Mouse (Mus musculus) kidney, postnatal 25 days (tissue): ENCODE measurements at regions not wholly inside any gene's neighbourhood (a gene's known extent, or its start where the extent isn't known, plus 50 kb on each side); places are given as distances from the start of the nearest gene placed in this dataset.

ENCODE experiments used
- DNase-seq, 2 experiments: peaks; one replicate each; pipeline ENCODE4 v3.0.0; 2021; ENCODE audit warnings: mixed read lengths in 2 of 2

DNA sequence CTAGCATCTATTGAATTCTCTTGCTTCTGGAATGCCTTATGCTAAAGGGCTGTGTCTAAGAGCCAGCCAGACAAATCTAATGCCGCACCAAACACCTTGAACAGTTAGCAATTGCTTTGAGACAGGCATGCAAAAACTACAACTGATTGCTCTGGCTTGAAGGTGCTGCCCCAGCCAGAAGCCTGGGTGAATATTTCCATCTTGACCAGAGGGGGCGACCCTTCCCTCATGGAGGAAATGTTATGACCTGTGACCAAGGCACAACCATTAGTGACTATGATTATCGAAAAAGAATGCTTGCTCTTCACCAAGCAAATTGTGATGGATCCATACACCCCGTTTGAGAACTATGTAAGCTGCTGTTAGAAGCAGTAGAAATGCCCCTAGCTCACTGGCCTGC, 445.9 kb upstream of the Etaa1 start:
- DNase-seq: no peak

DNA sequence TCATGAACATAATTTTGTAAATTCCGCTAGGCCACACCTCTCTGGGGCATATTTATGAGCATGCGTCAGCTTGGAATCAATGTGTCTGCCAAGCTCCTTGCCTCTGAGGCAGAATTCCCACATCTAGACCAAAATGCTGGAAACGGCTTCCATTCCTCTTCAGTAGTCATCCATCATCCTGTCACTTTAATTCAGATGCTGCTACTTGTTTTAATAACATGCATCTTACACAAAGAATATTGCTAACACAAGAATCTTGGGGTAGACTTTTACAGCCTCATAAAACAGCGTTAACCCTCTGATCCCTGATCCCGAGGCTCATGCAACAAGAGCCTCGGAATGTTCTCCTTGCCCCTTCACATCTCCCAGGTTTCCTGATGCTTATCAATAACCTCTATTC, 442.7 kb upstream of the Etaa1 start:
- no peak for DNase-seq

DNA sequence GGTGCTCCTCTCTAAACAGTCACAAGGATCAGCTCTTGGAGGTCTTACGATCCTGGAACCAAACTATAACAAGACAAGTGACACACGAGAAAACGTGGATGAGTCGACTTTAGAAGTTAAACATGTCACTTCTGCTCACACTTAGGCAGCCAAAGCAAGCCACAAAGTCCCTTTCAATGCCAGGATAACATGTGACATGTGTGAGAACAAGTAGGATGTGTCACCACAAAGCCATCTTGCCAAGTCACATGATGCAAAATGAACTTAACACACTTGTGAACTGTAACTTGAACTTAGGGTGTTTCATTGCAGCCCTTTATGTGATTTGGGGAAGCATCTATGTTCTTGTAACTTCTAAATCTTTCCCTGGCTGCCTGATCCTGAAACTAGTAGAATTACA, 442.0 kb upstream of the Etaa1 start:
- no peak for DNase-seq

DNA sequence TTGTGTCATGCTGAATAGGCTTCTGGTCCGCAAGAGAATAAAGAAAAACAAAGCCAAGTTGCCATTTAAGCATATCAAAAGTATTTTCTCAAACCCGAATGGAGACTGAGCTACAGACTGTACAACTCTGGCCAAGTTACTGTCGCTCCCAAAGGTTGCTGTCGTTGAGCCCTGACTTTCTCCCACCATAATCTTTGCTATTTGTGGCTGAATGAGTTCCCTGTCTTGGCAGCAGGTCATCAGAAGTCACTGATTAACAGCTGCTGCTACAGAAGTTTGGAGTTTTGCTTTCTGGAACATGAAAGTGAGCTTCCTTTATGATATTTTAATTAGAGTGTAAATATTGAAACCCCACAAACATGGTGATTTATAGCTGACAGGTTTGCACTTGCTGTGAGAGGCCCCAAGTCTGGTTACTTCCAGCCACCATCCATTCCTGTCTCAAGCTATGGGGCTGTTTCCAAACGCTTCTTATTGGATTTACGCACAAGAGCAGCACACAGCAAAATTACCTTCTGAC, 419.2 kb upstream of the Etaa1 start:
- DNase-seq: peak in 1 of 2 experiments; percentile 4

DNA sequence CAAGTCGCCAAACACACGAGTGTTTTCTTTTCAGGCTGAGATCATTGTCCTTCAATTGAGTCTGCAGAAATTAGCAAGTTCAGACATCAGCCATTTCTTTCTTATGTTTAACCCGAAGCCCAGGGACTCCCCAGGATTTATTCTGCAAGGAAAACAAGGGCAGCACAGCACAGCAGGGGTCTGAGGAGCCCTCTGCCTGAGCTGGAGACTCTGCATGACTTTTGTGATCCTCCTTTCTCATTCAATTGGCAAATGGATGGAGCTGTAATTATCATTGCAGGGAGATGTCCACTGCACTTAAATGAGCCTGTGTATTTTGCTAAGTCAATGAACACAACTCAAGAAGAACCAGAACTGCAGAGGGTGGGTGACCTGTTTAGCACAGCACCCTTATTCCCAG, 417.6 kb upstream of the Etaa1 start:
- DNase-seq: no peak

DNA sequence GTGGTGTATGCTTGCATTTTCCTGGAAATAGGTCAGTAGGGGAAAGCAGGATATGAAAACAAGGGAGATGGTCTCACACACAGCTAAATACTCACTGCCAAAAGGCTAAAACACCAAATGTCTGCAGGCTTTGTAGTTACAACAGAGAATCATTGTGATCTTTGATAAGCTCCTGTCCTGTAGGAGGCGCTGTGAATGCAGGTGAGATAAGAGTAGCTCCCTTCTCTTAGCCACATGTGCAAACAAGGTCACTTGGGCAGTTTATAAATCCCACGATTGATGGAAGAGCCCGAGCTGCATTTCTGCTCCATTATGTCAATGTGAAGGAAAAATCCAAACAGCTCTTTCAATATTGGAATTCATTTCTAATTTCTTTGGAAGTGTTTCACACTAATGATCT, 417.2 kb upstream of the Etaa1 start:
- DNase-seq: peak in 1 of 2 experiments; percentile 28

DNA sequence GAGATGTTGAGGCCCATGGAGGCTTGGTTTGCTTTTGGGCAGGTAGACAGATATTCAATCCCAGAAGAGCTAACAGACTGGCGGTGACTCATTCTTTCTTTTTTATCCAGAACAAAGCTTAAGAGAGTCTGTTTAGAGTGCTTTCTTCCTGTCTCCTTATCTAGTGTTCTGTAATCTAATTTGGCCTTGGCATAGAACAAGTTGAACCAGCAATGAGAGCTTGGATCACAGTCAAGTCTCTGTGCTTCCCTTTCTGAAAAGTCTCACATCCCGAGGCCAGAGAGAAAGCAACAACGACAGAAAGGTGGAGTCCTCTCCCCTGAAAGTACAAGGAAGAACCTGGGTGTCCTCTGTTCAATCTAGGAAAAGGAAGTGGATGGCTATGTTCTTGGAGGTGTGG, 401.2 kb upstream of the Etaa1 start:
- DNase-seq: no peak

DNA sequence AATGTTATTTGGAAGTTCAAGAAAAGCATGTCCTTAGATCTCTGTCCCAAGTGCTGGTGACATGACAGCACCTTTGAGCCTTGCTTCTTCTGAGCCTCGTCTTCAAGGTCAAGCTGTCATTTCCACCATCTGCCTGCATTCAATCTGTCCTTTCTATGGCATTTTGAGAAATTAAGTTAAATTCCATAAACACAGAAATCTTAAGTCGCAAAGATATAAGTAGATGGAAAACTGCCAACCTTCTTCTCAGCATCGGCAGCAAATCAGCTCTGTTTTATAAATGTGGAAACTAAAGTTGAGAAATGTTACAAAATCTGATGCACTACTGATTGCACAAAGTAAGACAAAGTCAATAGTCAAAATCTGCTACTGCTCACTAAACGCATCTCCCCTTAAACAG, 400.5 kb upstream of the Etaa1 start:
- no peak for DNase-seq

DNA sequence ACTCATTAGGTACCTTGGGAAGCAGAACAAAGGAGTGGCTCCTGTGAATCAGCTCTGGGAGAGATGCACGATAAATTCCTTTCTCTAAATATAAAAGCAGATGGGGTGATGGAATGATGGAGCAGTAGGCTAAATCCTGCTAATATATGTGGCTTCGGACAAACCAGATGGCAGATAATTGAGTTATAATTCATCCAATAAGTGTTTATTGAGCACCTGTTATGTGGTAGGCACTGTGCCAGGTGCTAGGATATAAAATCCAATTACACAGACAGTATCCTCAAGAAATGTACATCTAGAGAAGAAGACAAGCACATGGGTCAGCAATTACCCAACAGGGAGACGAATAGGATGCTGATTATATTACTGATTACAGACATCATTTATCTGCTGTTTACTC, 394.2 kb upstream of the Etaa1 start:
- no peak for DNase-seq

DNA sequence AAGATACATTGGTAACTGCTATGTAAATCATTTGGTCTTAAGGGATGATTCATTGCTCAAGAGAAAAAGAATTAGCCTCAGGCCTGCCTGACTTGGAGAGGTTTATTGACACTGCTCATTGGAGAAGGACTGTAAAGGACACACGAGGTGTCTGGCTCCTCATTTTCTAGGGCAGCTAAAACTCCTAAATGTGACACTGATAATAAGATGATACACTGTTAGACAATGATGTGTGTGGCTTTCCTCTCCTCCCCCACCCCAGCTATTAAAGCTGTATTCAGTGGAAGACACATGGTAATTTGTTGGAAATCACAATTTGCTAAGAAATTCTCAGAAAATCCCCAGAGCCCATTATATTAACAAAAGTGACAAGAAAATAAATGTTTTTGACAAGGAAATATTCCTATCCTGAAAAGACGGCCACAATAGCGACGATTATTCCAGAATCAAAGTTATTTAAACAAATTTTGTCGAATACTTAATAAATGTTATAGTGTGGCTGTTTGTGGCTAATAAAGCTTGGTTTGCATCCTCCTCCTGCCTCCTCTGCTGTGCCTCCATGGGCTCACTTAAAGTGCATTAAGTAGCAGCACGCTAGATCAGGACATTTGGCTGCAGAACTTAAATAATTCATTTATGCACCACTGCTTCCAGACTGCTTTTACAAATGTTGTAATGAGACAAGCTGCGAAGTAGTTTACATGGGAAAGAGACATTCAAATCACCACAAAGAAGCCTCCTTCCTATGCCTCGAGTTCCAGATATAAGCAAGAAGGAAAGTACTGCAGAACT, 360.0 kb upstream of the Etaa1 start:
- DNase-seq: no peak

DNA sequence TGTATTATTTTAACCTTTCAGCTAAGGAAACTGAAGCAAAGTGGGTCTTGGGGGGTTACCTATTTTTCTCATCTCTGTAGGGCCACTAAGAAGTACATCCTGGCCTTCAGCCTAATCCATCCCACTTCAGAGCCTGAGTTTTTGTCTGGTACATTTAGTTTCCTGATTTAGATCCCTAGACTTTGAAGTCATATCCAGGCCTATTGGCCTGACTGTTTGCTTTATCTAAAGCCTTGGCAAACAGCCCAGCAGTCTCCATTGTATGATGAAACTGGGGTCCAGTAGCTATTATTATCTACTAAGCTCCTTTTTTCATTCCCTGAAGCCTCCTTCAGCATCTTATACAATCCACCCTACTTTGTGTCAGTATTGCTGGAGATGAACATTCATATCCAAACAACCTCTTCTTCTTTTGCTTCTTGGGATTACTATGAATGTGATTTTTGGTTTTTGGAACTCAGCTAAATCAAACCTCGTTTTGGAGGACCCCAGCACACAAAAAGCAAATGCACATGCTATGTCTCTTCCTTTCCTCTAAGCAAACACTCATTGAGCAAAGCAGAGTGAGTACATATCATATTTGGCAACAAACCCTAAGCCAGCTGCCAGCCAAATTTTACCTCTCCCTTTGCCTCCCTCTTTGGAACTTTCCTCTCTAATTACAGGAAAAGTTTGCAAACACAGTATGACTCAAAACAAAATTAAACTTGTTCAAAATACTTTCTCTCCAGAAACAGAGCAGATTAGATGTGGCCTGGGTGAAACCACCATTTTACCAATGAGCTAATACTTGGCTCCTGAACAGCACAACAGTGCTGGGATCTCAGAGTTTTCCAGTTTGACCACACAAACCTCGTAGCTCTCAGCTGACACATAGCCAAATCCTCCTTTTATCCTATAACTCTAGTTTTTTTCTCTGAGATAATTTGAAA, 342.8 kb upstream of the Etaa1 start:
- DNase-seq: peak in 1 of 2 experiments; percentile 6

DNA sequence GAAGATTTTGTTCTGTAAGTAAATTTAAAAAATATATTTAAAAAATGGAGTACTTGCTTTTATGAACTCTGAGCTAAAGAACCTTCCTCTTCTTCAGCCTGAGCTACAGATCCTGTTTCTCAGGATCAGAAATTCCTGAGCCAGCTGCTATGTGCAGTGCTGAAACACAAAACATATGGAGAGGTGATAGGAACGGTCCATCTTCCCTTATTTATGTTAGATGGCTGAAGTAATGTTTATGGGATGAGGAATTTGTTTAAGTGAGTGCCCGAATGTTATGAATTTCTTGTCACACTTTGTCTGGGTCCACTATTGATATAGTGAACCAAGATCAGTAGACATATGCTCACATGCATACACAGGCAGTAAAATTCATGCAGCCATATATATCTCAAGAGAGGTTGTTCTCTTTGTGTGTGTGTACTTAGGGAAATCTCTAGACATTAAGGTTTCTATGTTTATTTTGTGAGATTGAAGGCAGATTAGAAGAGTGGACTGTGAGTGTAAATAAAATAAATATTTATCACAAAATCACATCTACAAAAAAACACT, 325.0 kb upstream of the Etaa1 start:
- no peak for DNase-seq

DNA sequence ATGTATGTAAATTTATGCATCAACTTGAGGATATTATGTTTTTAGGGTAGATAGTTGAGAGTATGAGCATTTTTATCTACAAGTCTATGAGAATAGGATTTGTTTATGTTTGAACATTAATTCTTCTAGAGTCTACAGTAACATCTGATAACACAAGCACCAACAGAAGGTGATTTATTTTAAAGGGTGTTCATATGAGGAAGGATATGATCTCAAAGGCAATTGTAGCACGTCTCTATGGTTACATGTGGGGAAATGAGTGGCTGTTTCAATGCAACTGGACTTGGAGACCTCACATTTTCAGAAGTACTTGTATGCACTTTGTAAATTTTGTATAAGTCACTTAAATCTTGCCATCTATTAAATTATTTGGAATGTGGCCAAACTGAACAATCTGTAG, 318.7 kb upstream of the Etaa1 start:
- DNase-seq: no peak

DNA sequence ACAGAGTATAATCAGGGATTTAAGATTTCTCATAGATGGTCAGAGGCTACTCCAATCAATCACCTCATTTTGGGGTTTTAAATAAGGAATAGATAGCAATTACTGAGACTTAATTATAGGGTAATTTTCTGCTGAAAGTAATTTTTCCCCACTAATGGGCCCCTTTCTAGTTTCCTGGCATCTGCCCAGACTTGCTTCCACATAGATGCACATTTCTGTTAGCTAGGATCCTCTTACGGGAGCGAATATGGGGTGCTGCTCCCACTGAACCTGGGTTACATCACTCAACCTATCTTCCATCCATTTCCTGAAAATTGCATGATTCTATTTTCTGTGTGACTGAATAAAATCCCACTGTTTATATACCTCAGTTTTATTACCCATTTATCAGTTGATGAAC, 312.5 kb upstream of the Etaa1 start:
- DNase-seq: no peak

DNA sequence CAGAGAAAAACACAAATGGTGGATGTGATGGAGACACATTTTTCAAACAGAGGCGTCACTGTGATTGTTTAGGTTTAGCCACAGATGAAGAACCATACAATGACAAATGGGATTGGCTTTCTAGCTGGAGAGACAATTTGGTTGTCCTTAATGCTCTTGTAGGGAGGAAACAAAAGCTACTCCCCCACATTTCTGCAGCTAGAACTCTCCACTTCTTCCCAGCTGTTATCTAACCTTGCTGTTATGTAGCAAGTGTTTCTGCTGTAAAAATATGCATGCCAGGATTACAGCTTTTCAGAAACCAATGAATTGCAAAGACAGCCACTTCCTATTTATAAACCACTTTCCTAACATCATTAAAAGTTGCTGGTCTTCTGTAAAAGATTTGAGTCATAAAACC, 309.2 kb upstream of the Etaa1 start:
- DNase-seq: no peak

DNA sequence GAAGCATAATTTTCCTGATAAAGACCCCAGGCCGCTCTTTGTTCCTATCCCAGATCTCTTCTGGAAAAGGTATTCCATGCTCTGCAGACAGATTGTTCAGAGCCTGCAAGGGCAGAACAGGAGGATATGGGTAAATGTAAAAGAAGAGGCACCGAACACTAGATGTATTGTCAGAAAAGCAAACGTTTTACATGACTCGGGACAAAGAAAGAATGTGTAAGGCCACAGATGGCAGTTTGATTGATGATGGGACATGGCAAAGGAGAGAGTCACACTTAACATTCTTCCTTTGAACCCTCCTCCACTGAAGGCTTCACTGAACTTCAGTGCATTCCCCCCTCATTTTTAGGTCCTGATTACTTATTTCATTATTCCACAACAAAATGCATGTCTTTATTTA, 295.6 kb upstream of the Etaa1 start:
- DNase-seq: no peak

DNA sequence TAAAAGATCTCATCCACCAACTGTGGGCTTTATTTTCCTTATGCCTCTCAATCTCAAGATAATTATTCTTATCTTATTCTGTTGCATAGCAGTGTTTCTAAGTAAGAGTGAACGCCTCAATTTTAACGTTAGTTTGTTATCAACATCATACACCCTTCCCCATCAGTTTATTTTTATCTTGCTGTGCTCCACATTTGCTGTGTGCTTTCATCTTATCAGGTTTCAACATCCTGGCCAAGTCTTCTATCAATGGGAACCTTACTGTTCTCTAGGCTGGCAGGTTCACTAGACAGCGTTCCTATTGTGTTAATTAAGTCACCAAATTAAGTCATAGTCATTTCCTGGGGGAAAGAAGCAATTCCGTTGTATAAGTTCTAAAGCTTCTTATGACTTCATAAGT, 263.1 kb upstream of the Etaa1 start:
- DNase-seq: no peak

DNA sequence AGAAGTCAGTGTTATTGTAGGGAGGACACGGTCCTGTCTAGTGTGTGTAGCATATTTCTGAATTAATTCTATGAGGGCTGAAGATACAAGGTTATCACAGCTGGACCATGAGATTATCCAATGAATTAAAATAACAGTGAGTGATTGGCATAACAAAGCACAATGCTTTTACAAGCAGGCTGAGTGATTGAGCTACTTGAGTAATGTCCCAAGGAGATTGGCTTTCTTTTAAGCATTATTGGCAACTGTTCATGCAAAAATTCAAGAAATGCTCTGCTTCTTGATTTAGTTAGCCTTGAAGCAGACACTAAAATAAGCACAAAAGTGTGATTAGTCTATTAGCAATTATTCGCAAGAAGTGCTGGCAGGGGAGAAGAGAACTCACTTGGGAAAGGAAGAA, 219.4 kb upstream of the Etaa1 start:
- no peak for DNase-seq

DNA sequence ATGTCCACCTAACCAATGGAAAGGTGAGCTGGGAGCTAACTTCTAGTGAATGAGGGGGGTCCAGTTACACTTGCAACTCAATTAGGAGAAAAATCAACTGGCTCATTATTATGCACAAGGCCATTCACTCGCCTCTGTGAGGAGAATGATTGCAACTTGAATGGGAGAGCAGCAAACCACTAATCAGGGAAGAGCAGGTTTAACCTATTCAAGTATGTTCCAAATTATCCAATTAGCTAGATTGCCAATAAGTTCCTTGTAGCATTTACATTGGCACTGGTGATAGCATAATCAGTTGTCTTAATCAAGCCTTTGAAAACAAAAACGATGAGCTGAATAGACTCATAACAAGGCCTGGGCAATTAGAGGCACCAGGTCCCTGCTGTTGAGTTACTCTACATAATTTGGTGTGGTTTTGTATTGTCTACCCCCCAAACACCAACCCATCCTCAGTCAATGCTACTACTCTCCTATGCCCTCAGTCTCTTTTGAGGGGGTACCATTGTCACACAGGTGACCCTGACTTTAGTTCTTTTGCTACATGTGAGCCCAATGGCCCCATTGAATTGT, 217.6 kb upstream of the Etaa1 start:
- no peak for DNase-seq

DNA sequence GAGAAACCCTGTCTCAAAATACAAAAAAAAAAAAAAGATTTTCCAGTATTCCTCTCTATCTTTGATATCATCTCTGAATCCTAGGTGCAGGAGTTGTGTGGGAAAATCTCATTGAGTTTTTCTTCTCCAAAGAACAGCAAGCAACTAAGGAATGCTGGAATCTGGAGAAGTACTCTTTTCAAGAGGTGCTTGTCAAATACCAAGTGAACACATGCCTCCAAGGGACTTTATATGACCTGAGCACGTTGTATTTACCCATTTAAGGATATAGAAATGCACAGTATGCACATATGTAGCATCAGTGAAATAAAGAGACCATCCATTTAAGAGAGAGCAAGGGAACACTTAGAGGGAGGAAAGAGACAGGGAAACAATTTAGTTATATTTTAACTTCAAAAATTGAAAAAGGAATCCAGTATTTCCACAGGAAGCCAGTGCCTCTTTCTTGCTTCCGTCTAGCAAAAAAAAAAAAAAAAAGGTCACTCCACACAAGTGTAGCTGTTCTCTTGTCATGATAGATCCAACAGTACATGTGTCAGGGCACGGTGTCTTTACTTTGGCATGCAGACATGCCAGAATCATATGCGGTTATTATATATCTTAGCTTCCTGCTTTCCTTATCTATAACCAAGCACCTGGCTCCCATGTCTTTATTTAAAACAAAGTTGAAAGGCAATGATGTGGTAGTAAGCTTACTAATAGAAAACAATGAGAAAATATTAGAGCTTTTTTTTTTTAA, 212.1 kb upstream of the Etaa1 start:
- DNase-seq: no peak

DNA sequence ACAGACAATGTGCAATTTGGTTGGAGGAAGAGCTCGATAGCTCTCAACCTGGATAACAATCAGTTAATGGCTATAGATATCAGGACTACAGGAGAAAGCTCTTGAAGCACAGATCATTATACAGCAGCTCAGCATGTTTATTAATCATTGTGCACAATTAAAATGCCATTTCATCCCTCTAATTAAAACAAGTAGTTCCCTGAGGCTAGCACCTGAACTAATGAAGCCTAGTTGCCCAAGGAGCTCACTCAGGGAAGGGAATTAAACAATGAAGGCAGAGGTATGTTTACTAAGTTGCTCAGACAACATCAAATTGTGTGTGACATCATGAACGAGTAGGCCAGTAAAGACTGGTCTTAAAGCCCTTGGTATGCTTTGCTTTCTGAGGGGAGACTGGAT, 210.3 kb upstream of the Etaa1 start:
- no peak for DNase-seq
